Mouse (Mus musculus) layer of hippocampus, postnatal 36 days (tissue): ENCODE measurements around the gene Olfr1306. TPM values are rescaled to one million over a fixed set of nuclear protein-coding genes. Genes with fewer than 3 reads are reported as not detected.

Experiments used
- DNase-seq, 2 experiments: peaks; one replicate each; pipeline ENCODE4 v3.0.0; 2022
- total RNA-seq, 2 experiments: library from RNA; stranded (reverse); gene quantifications; 2 replicates each; pipeline ENCODE4 v1.2.3; 2021

The Olfr1306 gene
- not detected for total RNA-seq

DNA sequence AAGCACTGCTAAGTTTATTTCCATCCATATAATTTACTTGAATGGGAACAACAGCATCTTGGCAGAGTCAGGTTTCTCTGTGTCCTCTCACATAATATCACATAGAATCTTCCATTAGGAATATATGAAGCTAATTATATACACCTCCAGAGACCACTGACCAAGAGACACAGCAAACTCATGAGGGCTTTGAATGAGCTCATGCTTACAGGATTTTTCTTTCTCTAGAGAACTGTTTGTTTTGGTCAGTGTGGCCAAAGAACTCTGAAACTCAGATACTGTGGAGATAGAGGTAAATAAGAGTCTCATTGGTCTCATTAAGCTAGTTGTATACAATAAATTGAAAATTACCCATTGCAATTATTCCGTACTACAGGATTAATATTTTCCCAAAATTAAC, at the start of gene Olfr1306:
Gene Olfr1306, minus strand, starts transcription at position 101 of the 400 bp plus-strand sequence.
- DNase-seq = no peak

DNA sequence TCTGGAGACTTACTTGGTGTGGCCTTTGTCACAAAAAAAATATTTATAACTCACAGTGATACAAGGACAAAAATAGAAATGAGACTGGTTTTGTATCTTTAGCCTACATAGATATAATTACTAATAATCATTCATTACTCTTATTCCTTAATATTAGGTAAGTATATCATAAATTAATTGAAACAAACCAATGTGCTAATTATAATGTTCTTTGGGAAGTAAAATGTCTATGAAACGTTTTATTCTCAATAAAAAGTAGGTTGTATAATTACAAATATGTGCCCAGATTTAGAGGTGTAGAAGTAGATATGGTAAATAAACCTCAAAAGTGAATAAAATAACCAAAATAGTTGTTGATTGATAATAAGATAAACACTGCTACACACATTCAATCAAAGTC, 48.8 kb upstream of the Olfr1306 start, which contains the start of gene Olfr1308:
Gene Olfr1308, minus strand, starts transcription at position 101 of the 400 bp plus-strand sequence.
- DNase-seq = no peak

- DNase-seq = no peak
Observed at GRCm38 (mm10) chr2:111949340-111949739, 33.3 kb upstream of the Olfr1306 start, which contains the start of gene Olfr1307. Gene Olfr1307, minus strand, starts transcription at chr2:111949440.

- DNase-seq = no peak
Observed at GRCm38 (mm10) chr2:111877049-111877448, 39.0 kb downstream of the Olfr1306 start, which contains the start of gene Olfr1305. Gene Olfr1305, minus strand, starts transcription at chr2:111877149.

Other genes with a start within 250 kb of the Olfr1306 start
- not detected for gene Olfr1301, start 165.3 kb downstream of the Olfr1306 start, total RNA-seq
- not detected for gene Olfr1302, start 138.8 kb downstream of the Olfr1306 start, total RNA-seq
- not detected for gene Olfr1303, start 95.9 kb downstream of the Olfr1306 start, total RNA-seq
- not detected for gene Olfr1305, start 39.1 kb downstream of the Olfr1306 start, total RNA-seq
- gene Olfr1307, start 33.2 kb upstream of the Olfr1306 start, total RNA-seq = under 1 TPM; 0.05 to 0.07 TPM
- not detected for gene Olfr1308, start 48.7 kb upstream of the Olfr1306 start, total RNA-seq
- gene Olfr1309, start 74.0 kb upstream of the Olfr1306 start, total RNA-seq = not detected
- gene Olfr1310, start 96.4 kb upstream of the Olfr1306 start, total RNA-seq = not detected
- gene Olfr1311, start 108.1 kb upstream of the Olfr1306 start, total RNA-seq = not detected
- gene Olfr1312, start 134.0 kb upstream of the Olfr1306 start, total RNA-seq = not detected
- gene Olfr1313, start 161.6 kb upstream of the Olfr1306 start, total RNA-seq = not detected
- not detected for gene Olfr1314, start 180.5 kb upstream of the Olfr1306 start, total RNA-seq
- gene Olfr1315-ps1, start 199.2 kb upstream of the Olfr1306 start, total RNA-seq = not detected
- gene Olfr1316, start 218.7 kb upstream of the Olfr1306 start, total RNA-seq = not detected
- not detected for gene Olfr1317, start 224.1 kb upstream of the Olfr1306 start, total RNA-seq
- not detected for gene Olfr1318, start 237.9 kb upstream of the Olfr1306 start, total RNA-seq